Mouse (Mus musculus) midbrain, embryonic 14.5 days (tissue): ENCODE measurements around the gene Ctrl. TPM values are rescaled to one million over a fixed set of nuclear protein-coding genes. Genes with fewer than 3 reads are reported as not detected.
A peak's percentile ranks its signal among the peaks of the same experiment; 100 is the strongest.

Experiments used
- ATAC-seq: fragments of 200-750 bp; cut with Nextera tagmentation; 2 replicates; pipeline ENCODE4 v1.8.0; 2017; ENCODE audit warnings: moderate number of reproducible peaks, moderate library complexity; ENCODE audit not compliant: low FRiP score, low TSS enrichment
- DNase-seq: peaks from one replicate; pipeline ENCODE4 v3.0.0-alpha.2; 2015
- H3K27ac ChIP-seq: fragments of 300-500 bp; sonication (generic); replicated peaks from 2 replicates; pipeline ENCODE4 v1.5.1; 2014; ENCODE audit warnings: mild to moderate bottlenecking, low read depth, low read length, moderate library complexity
- H3K27me3 ChIP-seq: fragments of 300-500 bp; sonication (generic); 2 replicates; pipeline ENCODE4 v1.6.1; 2014; ENCODE audit warnings: low read length, control low read depth, mixed read lengths; ENCODE audit not compliant: control insufficient read depth, insufficient read depth
- H3K36me3 ChIP-seq: fragments of 300-500 bp; sonication (generic); 2 replicates; pipeline ENCODE4 v1.6.1; 2014; ENCODE audit warnings: low read length, control low read depth; ENCODE audit not compliant: control insufficient read depth, insufficient read depth
- H3K4me1 ChIP-seq: fragments of 300-500 bp; sonication (generic); 2 replicates; pipeline ENCODE4 v1.6.1; 2014; ENCODE audit warnings: mild to moderate bottlenecking, antibody characterized with exemption, low read length, control low read depth; ENCODE audit not compliant: control insufficient read depth, insufficient read depth
- H3K4me2 ChIP-seq: fragments of 300-500 bp; sonication (generic); 2 replicates; pipeline ENCODE4 v1.6.1; 2014; ENCODE audit warnings: mild to moderate bottlenecking, low read length, moderate library complexity
- H3K4me3 ChIP-seq: fragments of 300-500 bp; sonication (generic); replicated peaks from 2 replicates; pipeline ENCODE4 v1.5.1; 2014; ENCODE audit warnings: low read depth, low read length
- H3K9ac ChIP-seq: fragments of 300-500 bp; sonication (generic); replicated peaks from 2 replicates; pipeline ENCODE4 v1.6.1; 2014; ENCODE audit warnings: mild to moderate bottlenecking, low read length, moderate library complexity
- H3K9me3 ChIP-seq: fragments of 300-500 bp; sonication (generic); 2 replicates; pipeline ENCODE4 v1.6.1; 2016; ENCODE audit warnings: low read length, control low read depth, mixed read lengths; ENCODE audit not compliant: control insufficient read depth
- WGBS: fragments of 180-500 bp; shearing (Covaris S2); extraction: QIAGEN DNeasy Blood & Tissue Kit; methylation state at CpG from one replicate; pipeline ENCODE4 v1.1.7; 2014; 5-methylcytosine and 5-hydroxymethylcytosine counted together
- polyA plus RNA-seq: library from polyadenylated mRNA; unstranded; fragments of >200 nt; fragmentation: Nextera tagmentation; extraction: Ambion mirVana; gene quantifications from 2 replicates; pipeline ENCODE4 v1.2.1, GENCODE M21; 2014

Ctrl gene
- polyA plus RNA-seq, 1 experiment from 2014 or later = 2.0 TPM

- ATAC-seq = no peak
- Histone ChIP-seq H3K4me2 (no peak overlapping the region), H3K27ac (no peak overlapping the region), H3K4me3 (no peak overlapping the region), H3K9me3 (no peaks in the 10 kb centered on the region), H3K27me3 (no peaks in the 10 kb centered on the region), H3K4me1 (no peaks in the 10 kb centered on the region), H3K36me3 (no peaks in the 10 kb centered on the region), H3K9ac (no peak overlapping the region)
- whole genome bisulfite sequencing = 74% methylated on average over 10 of the region's 10 CpGs
- peak; percentile 70 for DNase-seq
Observed at GRCm38 (mm10) chr8:105949350-105949749, 15.7 kb upstream of the Ctrl start.

- Histone ChIP-seq H3K4me3 (no peak within 1 kb of the TSS), H3K27ac (no peak within 1 kb of the TSS), H3K4me1 (peaks cover under 1% of the 10 kb centered on the region; the same call in 1 of the 2 replicates), H3K36me3 (no peaks in the 10 kb centered on the region), H3K27me3 (no peaks in the 10 kb centered on the region), H3K9ac (no peak within 1 kb of the TSS), H3K4me2 (no peak within 1 kb of the TSS), H3K9me3 (no peaks in the 10 kb centered on the region)
- 54% methylated on average over 8 of the region's 8 CpGs for WGBS
- no peak for ATAC-seq
- DNase-seq = no peak
Observed at GRCm38 (mm10) chr8:105943321-105943739, 9.7 kb upstream of the Ctrl start, which contains the start of gene Lcat. TSS of gene Lcat (minus strand) at chr8:105943382.

- no peak overlapping the region for H3K4me3 ChIP-seq
- no peak overlapping the region for H3K9ac ChIP-seq
- peaks cover 6% of the 10 kb centered on the region; the same call in 1 of the 2 replicates for H3K4me1 ChIP-seq
- no peak overlapping the region for H3K4me2 ChIP-seq
- no peaks in the 10 kb centered on the region for H3K36me3 ChIP-seq
- H3K27me3 ChIP-seq = no peaks in the 10 kb centered on the region
- ATAC-seq = no peak
- WGBS = 95% methylated on average over 5 of the region's 5 CpGs
- no peaks in the 10 kb centered on the region for H3K9me3 ChIP-seq
- no peak overlapping the region for H3K27ac ChIP-seq
- no peak for DNase-seq
Observed at GRCm38 (mm10) chr8:105942542-105942941, 8.9 kb upstream of the Ctrl start.

GRCm38 (mm10) chr8:105942026-105942425 lies 8.4 kb upstream of the Ctrl start:
- WGBS = 92% methylated on average over 11 of the region's 11 CpGs
- Histone ChIP-seq H3K36me3 (no peaks in the 10 kb centered on the region), H3K27me3 (no peaks in the 10 kb centered on the region), H3K9ac (no peak overlapping the region), H3K4me3 (no peak overlapping the region), H3K4me1 (peaks cover 6% of the 10 kb centered on the region; the same call in 1 of the 2 replicates), H3K27ac (no peak overlapping the region), H3K4me2 (no peak overlapping the region), H3K9me3 (no peaks in the 10 kb centered on the region)
- ATAC-seq (no peak), DNase-seq (no peak)

GRCm38 (mm10) chr8:105938306-105938669 lies 4.6 kb upstream of the Ctrl start, which contains the start of gene Psmb10:
TSS of gene Psmb10 (minus strand) at chr8:105938444.
- ATAC-seq (no peak), DNase-seq (no peak)
- Histone ChIP-seq H3K36me3 (no peaks in the 10 kb centered on the region), H3K4me2 (peak within 1 kb of the TSS; percentile 84), H3K9me3 (no peaks in the 10 kb centered on the region), H3K9ac (peak within 1 kb of the TSS; percentile 81), H3K4me1 (peaks cover 15% of the 10 kb centered on the region), H3K4me3 (peak within 1 kb of the TSS; percentile 46), H3K27ac (peak within 1 kb of the TSS; percentile 83), H3K27me3 (no peaks in the 10 kb centered on the region)
- 38% methylated on average over 4 of the region's 4 CpGs for WGBS

GRCm38 (mm10) chr8:105937496-105938305 lies 4.0 kb upstream of the Ctrl start:
- DNase-seq = peak; percentile 64
- 1% methylated on average over 33 of the region's 33 CpGs for WGBS

GRCm38 (mm10) chr8:105936866-105937475 lies 3.3 kb upstream of the Ctrl start:
- DNase-seq (peak; percentile 93), ATAC-seq (peak; percentile 90)
- no peaks in the 10 kb centered on the region for H3K27me3 ChIP-seq
- peak overlapping the region; percentile 84 for H3K4me2 ChIP-seq
- peaks cover 15% of the 10 kb centered on the region for H3K4me1 ChIP-seq
- peak overlapping the region; percentile 83 for H3K27ac ChIP-seq
- no peaks in the 10 kb centered on the region for H3K9me3 ChIP-seq
- H3K9ac ChIP-seq = peak overlapping the region; percentile 81
- peak overlapping the region; percentile 46 for H3K4me3 ChIP-seq
- peaks cover 5% of the 10 kb centered on the region; the same call in 1 of the 2 replicates for H3K36me3 ChIP-seq
- 1% methylated on average over 30 of the region's 30 CpGs for WGBS

More at GRCm38 (mm10) chr8:105937496-105938305, 4.0 kb upstream of the Ctrl start:
- Histone ChIP-seq H3K27ac (peak overlapping the region; percentile 83), H3K9me3 (no peaks in the 10 kb centered on the region), H3K27me3 (no peaks in the 10 kb centered on the region), H3K4me1 (peaks cover 15% of the 10 kb centered on the region), H3K4me2 (peak overlapping the region; percentile 84), H3K9ac (peak overlapping the region; percentile 81), H3K4me3 (peak overlapping the region; percentile 46), H3K36me3 (no peaks in the 10 kb centered on the region)
- peak; percentile 44 for ATAC-seq

GRCm38 (mm10) chr8:105935863-105936603 lies 2.4 kb upstream of the Ctrl start:
- 35% methylated on average over 7 of the region's 7 CpGs for WGBS
- Histone ChIP-seq H3K4me2 (peak overlapping the region; percentile 84), H3K27me3 (no peaks in the 10 kb centered on the region), H3K9me3 (no peaks in the 10 kb centered on the region), H3K4me1 (peaks cover 15% of the 10 kb centered on the region), H3K9ac (peak overlapping the region; percentile 81), H3K4me3 (peak overlapping the region; percentile 46), H3K27ac (0 out of 2 replicates have a peak overlapping the region, but pooled peaks have one; percentile 83), H3K36me3 (peaks cover 9% of the 10 kb centered on the region; the same call in 1 of the 2 replicates)
- no peak for DNase-seq
- no peak for ATAC-seq
